Mouse (Mus musculus) forebrain, embryonic 11.5 days (tissue): ENCODE data around the gene Rps23. TPM values are rescaled to one million over a fixed set of nuclear protein-coding genes. Genes with fewer than 3 reads are reported as not detected.
A peak's percentile ranks its signal among the peaks of the same experiment; 100 is the strongest.
"Not testable (repeated sequence)": the region's sequence is repeated elsewhere in the genome, so short reads cannot be mapped to it uniquely, and the experiment has no call there.

ENCODE experiments used
- ATAC-seq: fragments of 200-750 bp; cut with Nextera tagmentation; replicated peaks from 2 replicates; pipeline ENCODE4 v1.8.0; 2017; ENCODE audit warnings: moderate TSS enrichment; ENCODE audit not compliant: low FRiP score
- DNase-seq: peaks from one replicate; pipeline ENCODE4 v3.0.0-alpha.2; 2017; ENCODE audit warnings: low spot score
- H3K27ac ChIP-seq: fragments of 300-500 bp; sonication (generic); 2 replicates; pipeline ENCODE4 v1.5.1; 2014; ENCODE audit warnings: low read depth, low read length
- H3K27me3 ChIP-seq: fragments of 300-500 bp; sonication (generic); 2 replicates; pipeline ENCODE4 v1.6.1; 2014; ENCODE audit warnings: mild to moderate bottlenecking, low read length, mixed read lengths; ENCODE audit not compliant: control insufficient read depth, insufficient read depth
- H3K36me3 ChIP-seq: fragments of 300-500 bp; sonication (generic); 2 replicates; pipeline ENCODE4 v1.6.1; 2014; ENCODE audit warnings: mild to moderate bottlenecking, low read length, moderate library complexity, mixed read lengths; ENCODE audit not compliant: control insufficient read depth, insufficient read depth
- H3K4me1 ChIP-seq: fragments of 300-500 bp; sonication (generic); replicated peaks from 2 replicates; pipeline ENCODE4 v1.6.1; 2014; ENCODE audit warnings: low read length, mixed read lengths; ENCODE audit not compliant: control insufficient read depth, insufficient read depth
- H3K4me2 ChIP-seq: fragments of 300-500 bp; sonication (generic); 2 replicates; pipeline ENCODE4 v1.6.1; 2014; ENCODE audit warnings: low read depth, mild to moderate bottlenecking, low read length, moderate library complexity, mixed read lengths; ENCODE audit not compliant: severe bottlenecking
- H3K4me3 ChIP-seq: fragments of 300-500 bp; sonication (generic); 2 replicates; pipeline ENCODE4 v1.5.1; 2014; ENCODE audit warnings: low read depth, low read length
- H3K9ac ChIP-seq: fragments of 300-500 bp; sonication (generic); 2 replicates; pipeline ENCODE4 v1.6.1; 2014; ENCODE audit warnings: low read length
- H3K9me3 ChIP-seq: fragments of 300-500 bp; sonication (generic); 2 replicates; pipeline ENCODE4 v1.6.1; 2016; ENCODE audit warnings: low read length, mixed read lengths; ENCODE audit not compliant: control insufficient read depth
- WGBS: fragments of 180-500 bp; shearing (Covaris S2); extraction: QIAGEN DNeasy Blood & Tissue Kit; methylation state at CpG from one replicate; pipeline ENCODE4 v1.1.7; 2014; 5-methylcytosine and 5-hydroxymethylcytosine counted together
- polyA plus RNA-seq: library from polyadenylated mRNA; unstranded; fragments of >200 nt; fragmentation: Nextera tagmentation; extraction: Ambion mirVana; gene quantifications from 2 replicates; pipeline ENCODE4 v1.2.1, GENCODE M21; 2014

Rps23 gene
- polyA plus RNA-seq, 1 experiment from 2014 or later: 225 TPM

GRCm38 (mm10) chr13:90926125-90926765 is 3.5 kb downstream of the Rps23 start:
- Histone ChIP-seq H3K27me3 (no peaks in the 10 kb centered on the region), H3K9me3 (no peaks in the 10 kb centered on the region), H3K4me2 (no peak overlapping the region), H3K36me3 (peaks cover 15% of the 10 kb centered on the region), H3K4me3 (no peak overlapping the region), H3K9ac (no peak overlapping the region), H3K4me1 (no peaks in the 10 kb centered on the region), H3K27ac (no peak overlapping the region)
- ATAC-seq (no peak), DNase-seq (no peak)
- 86% methylated on average over 7 of the region's 7 CpGs for WGBS

DNA sequence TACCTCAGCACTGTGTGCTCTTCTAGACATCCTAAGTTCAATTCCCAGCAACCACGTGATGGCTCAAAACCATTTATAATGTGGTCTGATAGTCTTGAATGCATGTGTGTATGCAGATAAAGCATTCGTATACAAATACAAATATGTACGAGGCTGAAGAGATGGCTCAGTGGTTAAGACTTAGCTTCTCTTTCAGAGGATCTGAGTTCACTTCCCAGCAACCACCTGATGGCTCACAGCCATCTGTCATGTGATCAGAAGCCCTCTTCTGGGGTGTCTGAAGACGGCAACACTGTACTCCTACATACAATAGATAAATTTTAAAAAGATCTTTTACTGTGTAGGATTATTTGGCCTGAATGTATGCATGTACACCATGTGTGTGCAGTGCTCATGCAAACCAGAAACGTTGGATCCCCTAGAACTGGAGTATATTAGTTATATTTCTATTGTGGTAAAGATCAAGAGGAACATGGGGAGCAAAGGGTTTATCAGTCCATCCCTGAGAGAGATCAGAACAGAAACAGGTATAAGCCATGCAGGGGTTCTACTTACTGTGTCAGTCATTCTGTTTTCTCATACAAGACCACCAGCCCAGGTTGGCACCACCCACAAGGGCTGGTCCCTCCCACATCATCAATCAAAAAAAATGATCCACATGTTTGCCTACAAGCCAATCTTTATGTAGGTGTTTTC is 4.3 kb downstream of the Rps23 start:
- DNase-seq (no peak), ATAC-seq (no peak)
- Histone ChIP-seq H3K4me2 (no peak overlapping the region), H3K4me1 (no peaks in the 10 kb centered on the region), H3K4me3 (no peak overlapping the region), H3K36me3 (peaks cover 15% of the 10 kb centered on the region), H3K27ac (no peak overlapping the region), H3K27me3 (no peaks in the 10 kb centered on the region), H3K9me3 (no peaks in the 10 kb centered on the region), H3K9ac (no peak overlapping the region)
- 81% methylated on average over 5 of the region's 5 CpGs for WGBS

- not testable (repeated sequence) for H3K4me1 ChIP-seq, H3K9me3 ChIP-seq, DNase-seq, H3K4me3 ChIP-seq, H3K27ac ChIP-seq, H3K27me3 ChIP-seq, H3K9ac ChIP-seq, ATAC-seq, H3K4me2 ChIP-seq
- H3K36me3 ChIP-seq: peaks cover 15% of the 10 kb centered on the region
- WGBS: 95% methylated on average over 9 of the region's 10 CpGs
These were observed 5.5 kb downstream of the Rps23 start for GRCm38 (mm10) chr13:90928266-90928665.

DNA sequence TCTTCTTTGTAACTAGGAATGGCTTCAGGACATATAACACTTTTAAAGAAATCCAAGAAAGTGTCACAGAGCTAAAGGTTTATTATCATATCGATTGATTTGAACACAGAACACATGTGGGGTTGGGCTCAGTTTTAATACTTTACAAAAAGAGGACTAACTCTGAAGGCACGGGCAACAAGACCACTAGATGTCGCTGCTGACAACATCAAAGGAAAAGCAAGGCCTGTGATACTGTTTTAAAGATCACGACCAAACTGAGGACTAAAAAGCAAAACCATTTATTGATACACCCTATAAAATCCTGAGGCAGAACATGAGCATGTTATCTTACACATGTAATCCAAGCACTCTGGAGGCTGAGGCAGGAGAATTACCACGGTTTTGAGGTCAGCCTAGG is 7.1 kb downstream of the Rps23 start:
- 22% methylated on average over 5 of the region's 5 CpGs for WGBS
- no peak overlapping the region for H3K4me3 ChIP-seq

GRCm38 (mm10) chr13:90933256-90933655 is 10.5 kb downstream of the Rps23 start:
- no peak overlapping the region for H3K9ac ChIP-seq
- DNase-seq: no peak
- H3K27ac ChIP-seq: no peak overlapping the region
- no peak for ATAC-seq
- no peak overlapping the region for H3K4me3 ChIP-seq
- 0 out of 2 replicates have a peak, but pooled peaks cover 2% of the 10 kb centered on the region for H3K4me1 ChIP-seq
- 60% methylated on average over 3 of the region's 3 CpGs for WGBS
- H3K36me3 ChIP-seq: no peaks in the 10 kb centered on the region
- no peak overlapping the region for H3K4me2 ChIP-seq
- no peaks in the 10 kb centered on the region for H3K27me3 ChIP-seq
- no peaks in the 10 kb centered on the region for H3K9me3 ChIP-seq

More for the DNA sequence above, 7.1 kb downstream of the Rps23 start:
- no peaks in the 10 kb centered on the region for H3K9me3 ChIP-seq
- no peak overlapping the region for H3K4me2 ChIP-seq
- 0 out of 2 replicates have a peak, but pooled peaks cover 2% of the 10 kb centered on the region for H3K4me1 ChIP-seq
- no peaks in the 10 kb centered on the region for H3K27me3 ChIP-seq
- DNase-seq (peak; percentile 66), ATAC-seq (0 out of 2 replicates have a peak, but pooled peaks have one; percentile 31)
- no peak overlapping the region for H3K27ac ChIP-seq
- H3K9ac ChIP-seq: no peak overlapping the region
- peaks cover 15% of the 10 kb centered on the region for H3K36me3 ChIP-seq

- no peak for DNase-seq
- Histone ChIP-seq H3K36me3 (no peaks in the 10 kb centered on the region), H3K9me3 (no peaks in the 10 kb centered on the region), H3K9ac (no peak overlapping the region), H3K27me3 (no peaks in the 10 kb centered on the region), H3K4me1 (0 out of 2 replicates have a peak, but pooled peaks cover 2% of the 10 kb centered on the region), H3K4me3 (no peak overlapping the region), H3K27ac (no peak overlapping the region), H3K4me2 (no peak overlapping the region)
- 86% methylated on average over 7 of the region's 7 CpGs for WGBS
- ATAC-seq: no peak
These were observed 13.1 kb downstream of the Rps23 start for GRCm38 (mm10) chr13:90935852-90936251.

- no peak for ATAC-seq
- Histone ChIP-seq H3K9me3 (no peaks in the 10 kb centered on the region), H3K4me2 (no peak overlapping the region), H3K27me3 (no peaks in the 10 kb centered on the region), H3K4me1 (no peaks in the 10 kb centered on the region), H3K9ac (no peak overlapping the region), H3K36me3 (no peaks in the 10 kb centered on the region), H3K4me3 (no peak overlapping the region), H3K27ac (no peak overlapping the region)
- WGBS: 59% methylated on average over 6 of the region's 6 CpGs
- DNase-seq: no peak
These were observed 16.4 kb downstream of the Rps23 start for GRCm38 (mm10) chr13:90939192-90939591.

- Histone ChIP-seq H3K27ac (no peak overlapping the region), H3K4me2 (no peak overlapping the region), H3K4me3 (no peak overlapping the region), H3K9me3 (no peaks in the 10 kb centered on the region), H3K4me1 (no peaks in the 10 kb centered on the region), H3K9ac (no peak overlapping the region), H3K36me3 (no peaks in the 10 kb centered on the region), H3K27me3 (no peaks in the 10 kb centered on the region)
- DNase-seq (no peak), ATAC-seq (no peak)
- 83% methylated on average over 5 of the region's 5 CpGs for WGBS
These were observed 16.8 kb downstream of the Rps23 start for GRCm38 (mm10) chr13:90939600-90939999.
